Mouse (Mus musculus) forebrain, embryonic 16.5 days (tissue): Measurements from ENCODE around the gene Adamts18. TPM values are rescaled to one million over a fixed set of nuclear protein-coding genes. Genes with fewer than 3 reads are reported as not detected.

Experiments used
- ATAC-seq: fragments of 200-750 bp; cut with Nextera tagmentation; 2 replicates; pipeline ENCODE4 v1.8.0; 2017; ENCODE audit warnings: mild to moderate bottlenecking, moderate library complexity
- H3K27ac ChIP-seq: fragments of 300-500 bp; sonication (generic); 2 replicates; pipeline ENCODE4 v1.5.1; 2014; ENCODE audit warnings: low read length, control low read depth
- H3K27me3 ChIP-seq: fragments of 300-500 bp; sonication (generic); replicated peaks from 2 replicates; pipeline ENCODE4 v1.6.1; 2014; ENCODE audit warnings: low read length; ENCODE audit not compliant: control insufficient read depth, insufficient read depth
- H3K36me3 ChIP-seq: fragments of 300-500 bp; sonication (generic); 2 replicates; pipeline ENCODE4 v1.6.1; 2014; ENCODE audit not compliant: control insufficient read depth, insufficient read depth
- H3K4me1 ChIP-seq: fragments of 300-500 bp; sonication (generic); replicated peaks from 2 replicates; pipeline ENCODE4 v1.6.1; 2014; ENCODE audit warnings: low read length; ENCODE audit not compliant: control insufficient read depth, insufficient read depth
- H3K4me2 ChIP-seq: fragments of 300-500 bp; sonication (generic); 2 replicates; pipeline ENCODE4 v1.6.1; 2014; ENCODE audit warnings: mild to moderate bottlenecking, low read length, control low read depth
- H3K4me3 ChIP-seq: fragments of 300-500 bp; sonication (generic); replicated peaks from 2 replicates; pipeline ENCODE4 v1.5.1; 2014; ENCODE audit warnings: mild to moderate bottlenecking, low read length, control low read depth
- H3K9ac ChIP-seq: fragments of 300-500 bp; sonication (generic); replicated peaks from 2 replicates; pipeline ENCODE4 v1.6.1; 2014; ENCODE audit warnings: low read depth, low read length, control low read depth
- H3K9me3 ChIP-seq: fragments of 300-500 bp; sonication (generic); 2 replicates; pipeline ENCODE4 v1.6.1; 2016; ENCODE audit warnings: low read length; ENCODE audit not compliant: control insufficient read depth
- WGBS: fragments of 180-500 bp; shearing (Covaris S2); extraction: QIAGEN DNeasy Blood & Tissue Kit; methylation state at CpG from one replicate; pipeline ENCODE4 v1.1.7; 2014; 5-methylcytosine and 5-hydroxymethylcytosine counted together
- polyA plus RNA-seq: library from polyadenylated mRNA; unstranded; fragments of >200 nt; fragmentation: Nextera tagmentation; extraction: Ambion mirVana; gene quantifications from 2 replicates; pipeline ENCODE4 v1.2.1, GENCODE M21; 2015

Gene Adamts18
- 21.6 and 23.3 TPM in 2 replicates for polyA plus RNA-seq

DNA sequence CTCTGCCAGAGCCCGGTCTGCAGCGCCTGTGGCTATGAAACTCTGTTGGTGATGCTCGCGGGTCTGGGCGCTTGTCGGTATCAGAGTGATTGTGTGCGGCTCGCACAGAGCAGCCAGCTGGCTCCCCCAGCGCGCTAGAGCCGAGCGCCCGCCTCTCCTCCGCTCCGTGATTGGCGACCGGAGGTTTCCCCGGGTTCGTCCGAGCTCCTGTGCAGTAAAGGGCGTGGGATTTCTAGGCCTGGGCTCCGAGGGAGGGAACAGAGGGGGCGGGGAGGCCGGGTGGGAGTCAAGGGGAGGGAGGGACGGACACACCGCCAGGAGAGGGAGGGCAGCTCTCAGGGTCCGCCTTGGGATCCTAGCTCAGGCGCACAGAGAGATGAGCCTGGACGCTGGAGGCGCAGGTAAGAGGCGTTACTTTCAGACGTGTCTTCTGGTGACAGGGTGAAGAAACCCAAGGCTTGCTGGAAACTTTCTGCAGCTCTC, at the start of gene Adamts18:
Gene Adamts18, minus strand, starts transcription at position 86 of the 483 bp plus-strand sequence.
- H3K36me3 ChIP-seq, result no peaks in the 10 kb centered on the region
- H3K4me2 ChIP-seq, result peak within 1 kb of the TSS; percentile 97
- H3K27me3 ChIP-seq, result no peaks in the 10 kb centered on the region
- H3K9me3 ChIP-seq, result no peaks in the 10 kb centered on the region
- H3K4me3 ChIP-seq, result peak within 1 kb of the TSS; percentile 77
- H3K4me1 ChIP-seq, result peaks cover 20% of the 10 kb centered on the region
- WGBS, result under 1% methylated on average over 32 of the region's 32 CpGs
- H3K27ac ChIP-seq, result peak within 1 kb of the TSS; percentile 93
- H3K9ac ChIP-seq, result peak within 1 kb of the TSS; percentile 85
- ATAC-seq, result peak; percentile 91

- no peak for ATAC-seq
- Histone ChIP-seq H3K9ac (no peak overlapping the region), H3K36me3 (no peaks in the 10 kb centered on the region), H3K4me1 (no peaks in the 10 kb centered on the region), H3K4me3 (no peak overlapping the region), H3K27ac (no peak overlapping the region), H3K9me3 (no peaks in the 10 kb centered on the region), H3K27me3 (no peaks in the 10 kb centered on the region), H3K4me2 (no peak overlapping the region)
- WGBS, result 75% methylated on average over 1 of the region's 1 CpGs
Measured at GRCm38 (mm10) chr8:113896446-113896845, 47.9 kb upstream of the Adamts18 start.

DNA sequence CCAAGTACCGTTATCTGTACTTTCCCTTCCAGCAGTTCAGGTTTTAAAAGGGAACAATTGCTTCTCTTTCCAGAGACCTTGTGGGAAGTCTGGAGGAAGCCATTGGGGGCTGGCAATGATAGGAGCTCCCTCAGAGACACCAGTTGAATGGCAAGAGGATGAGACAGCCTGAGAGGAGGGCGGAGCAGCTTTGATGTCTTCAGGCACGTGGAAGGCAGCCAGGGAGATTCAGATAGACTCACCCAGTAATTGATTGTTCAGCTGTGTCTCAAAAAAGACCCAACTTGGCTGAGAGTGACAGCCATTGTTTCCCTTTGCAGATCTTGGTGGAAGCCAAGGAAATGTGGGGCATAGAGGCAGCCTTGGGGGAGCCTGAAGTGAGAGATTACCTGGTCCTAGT, 42.8 kb upstream of the Adamts18 start:
- Histone ChIP-seq H3K4me2 (no peak overlapping the region), H3K9ac (no peak overlapping the region), H3K9me3 (no peaks in the 10 kb centered on the region), H3K27ac (no peak overlapping the region), H3K36me3 (no peaks in the 10 kb centered on the region), H3K27me3 (no peaks in the 10 kb centered on the region), H3K4me1 (no peaks in the 10 kb centered on the region), H3K4me3 (no peak overlapping the region)
- 36% methylated on average over 3 of the region's 3 CpGs for WGBS
- ATAC-seq, result no peak

DNA sequence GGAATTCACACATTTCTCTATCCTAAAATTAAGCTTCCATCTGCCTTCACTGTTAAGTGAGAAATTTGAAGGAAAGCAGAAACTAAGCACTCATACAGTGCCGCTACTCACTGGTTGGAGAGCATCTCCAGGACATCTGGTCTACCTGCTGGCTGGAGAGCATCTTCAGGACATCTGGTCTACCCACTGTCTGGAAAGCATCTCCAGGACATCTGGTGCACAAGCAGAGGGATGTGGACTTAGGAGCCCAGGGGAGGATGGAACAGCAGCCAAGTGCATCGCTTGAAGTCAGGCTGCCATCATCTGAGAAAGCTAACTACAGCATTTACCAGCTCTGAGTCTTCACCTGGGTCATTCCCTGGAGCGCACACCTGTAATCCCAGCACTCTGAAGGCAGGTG, 38.0 kb upstream of the Adamts18 start:
- Histone ChIP-seq H3K9me3 (no peaks in the 10 kb centered on the region), H3K4me3 (no peak overlapping the region), H3K27ac (no peak overlapping the region), H3K27me3 (no peaks in the 10 kb centered on the region), H3K36me3 (no peaks in the 10 kb centered on the region), H3K9ac (no peak overlapping the region), H3K4me1 (no peaks in the 10 kb centered on the region), H3K4me2 (no peak overlapping the region)
- WGBS, result 78% methylated on average over 3 of the region's 3 CpGs
- no peak for ATAC-seq

GRCm38 (mm10) chr8:113885101-113885500, 36.6 kb upstream of the Adamts18 start:
- Histone ChIP-seq H3K27ac (no peak overlapping the region), H3K9me3 (no peaks in the 10 kb centered on the region), H3K9ac (no peak overlapping the region), H3K4me2 (no peak overlapping the region), H3K4me3 (no peak overlapping the region), H3K27me3 (no peaks in the 10 kb centered on the region), H3K4me1 (no peaks in the 10 kb centered on the region), H3K36me3 (no peaks in the 10 kb centered on the region)
- ATAC-seq, result no peak
- WGBS, result 66% methylated on average over 2 of the region's 2 CpGs

DNA sequence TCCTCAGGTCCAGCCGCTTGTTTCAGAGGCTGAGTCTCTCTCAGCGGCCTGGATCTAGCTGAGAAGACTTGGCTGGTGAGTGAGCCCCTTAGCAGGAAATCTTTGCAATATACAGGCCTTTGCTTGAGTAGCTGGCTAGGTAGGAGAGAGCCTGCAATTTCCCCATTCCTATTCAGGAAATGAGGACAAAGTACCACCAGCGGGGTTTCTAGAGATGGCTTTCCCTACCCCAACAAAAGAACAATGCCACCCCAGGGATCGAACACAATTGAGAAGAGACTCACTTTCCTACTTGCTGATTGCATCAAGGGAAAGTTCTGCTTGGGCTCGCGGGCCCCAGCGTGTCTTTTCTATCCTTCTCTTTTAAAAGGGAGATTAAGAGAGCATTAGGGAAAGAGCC, 35.5 kb upstream of the Adamts18 start:
- Histone ChIP-seq H3K36me3 (no peaks in the 10 kb centered on the region), H3K27ac (no peak overlapping the region), H3K9me3 (no peaks in the 10 kb centered on the region), H3K9ac (no peak overlapping the region), H3K4me1 (no peaks in the 10 kb centered on the region), H3K4me3 (no peak overlapping the region), H3K4me2 (no peak overlapping the region), H3K27me3 (no peaks in the 10 kb centered on the region)
- no peak for ATAC-seq
- 10% methylated on average over 7 of the region's 7 CpGs for WGBS

- 77% methylated on average over 2 of the region's 2 CpGs for WGBS
- no peak overlapping the region for H3K4me2 ChIP-seq
- H3K36me3 ChIP-seq, result no peaks in the 10 kb centered on the region
- ATAC-seq, result no peak
- no peaks in the 10 kb centered on the region for H3K27me3 ChIP-seq
- no peaks in the 10 kb centered on the region for H3K4me1 ChIP-seq
- no peaks in the 10 kb centered on the region for H3K9me3 ChIP-seq
- H3K4me3 ChIP-seq, result no peak overlapping the region
- H3K27ac ChIP-seq, result no peak overlapping the region
- no peak overlapping the region for H3K9ac ChIP-seq
Measured at GRCm38 (mm10) chr8:113882558-113882957, 34.0 kb upstream of the Adamts18 start.

GRCm38 (mm10) chr8:113878411-113879006, 30.0 kb upstream of the Adamts18 start:
- Histone ChIP-seq H3K27me3 (no peaks in the 10 kb centered on the region), H3K27ac (no peak overlapping the region), H3K4me2 (no peak overlapping the region), H3K4me3 (no peak overlapping the region), H3K36me3 (no peaks in the 10 kb centered on the region), H3K9ac (no peak overlapping the region), H3K4me1 (peaks cover under 1% of the 10 kb centered on the region; the same call in 1 of the 2 replicates), H3K9me3 (no peaks in the 10 kb centered on the region)
- WGBS, result 85% methylated on average over 3 of the region's 3 CpGs
- no peak for ATAC-seq

DNA sequence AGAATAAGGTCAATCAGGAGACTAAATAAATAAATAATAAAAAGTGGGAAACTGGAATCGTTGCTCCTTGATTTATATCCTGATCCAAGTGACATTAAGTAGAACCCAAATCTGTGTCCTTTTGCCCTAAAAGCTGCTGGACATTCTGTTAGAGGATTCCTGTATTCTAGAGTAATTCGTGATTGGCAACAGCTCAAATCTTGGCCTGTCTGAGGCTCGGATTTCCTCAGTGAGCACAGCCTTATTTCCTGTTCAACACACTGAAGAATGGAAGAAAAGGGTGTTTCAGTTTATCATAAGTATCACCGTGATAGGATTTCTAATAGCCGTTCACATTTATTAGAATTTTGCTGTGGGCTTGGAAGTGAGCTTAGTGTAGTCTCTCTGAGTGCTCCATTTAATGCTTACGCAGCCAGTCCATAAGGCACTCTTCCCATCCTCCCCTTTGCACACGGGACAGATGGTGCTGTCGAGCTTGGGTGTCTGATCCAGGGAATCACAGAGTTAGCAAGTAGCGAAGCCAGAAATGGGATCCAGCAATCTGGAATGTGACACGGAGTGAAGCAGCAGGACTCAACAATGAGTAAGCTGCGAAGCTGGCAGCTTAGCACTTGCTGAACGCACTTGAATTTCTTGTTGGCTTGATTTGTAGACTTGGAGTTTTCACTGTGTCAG, 25.0 kb upstream of the Adamts18 start:
- peak overlapping the region; percentile 81 for H3K27ac ChIP-seq
- H3K4me1 ChIP-seq, result peaks cover 3% of the 10 kb centered on the region; the same call in 1 of the 2 replicates
- H3K4me3 ChIP-seq, result no peak overlapping the region
- H3K4me2 ChIP-seq, result no peak overlapping the region
- ATAC-seq, result peak; percentile 97
- no peaks in the 10 kb centered on the region for H3K36me3 ChIP-seq
- H3K9me3 ChIP-seq, result peaks cover 2% of the 10 kb centered on the region; the same call in 1 of the 2 replicates
- no peak overlapping the region for H3K9ac ChIP-seq
- H3K27me3 ChIP-seq, result no peaks in the 10 kb centered on the region
- WGBS, result 54% methylated on average over 12 of the region's 12 CpGs
